Mouse (Mus musculus): Measurements from ENCODE around the gene Mfng. TPM values are rescaled to one million over a fixed set of nuclear protein-coding genes. Genes with fewer than 3 reads are reported as not detected.

The Mfng gene
- total RNA-seq (2017) = 45.7 and 53.7 TPM in 2 replicates

GRCm38 (mm10) chr15:78773290-78773729, at the start of gene Mfng:
TSS of gene Mfng (minus strand) at chr15:78773475.
- peak; percentile 60 to 64 for ATAC-seq (replicated peaks in 1 of 2; ENCODE audit: insufficient read depth in 1 of 2, low FRiP score in 2 of 2, low TSS enrichment in 1 of 2, low read depth in 1 of 2, poor library complexity in 2 of 2, severe bottlenecking in 2 of 2)

- no peak for ATAC-seq (replicated peaks in 1 of 2; ENCODE audit: insufficient read depth in 1 of 2, low FRiP score in 2 of 2, low TSS enrichment in 1 of 2, low read depth in 1 of 2, poor library complexity in 2 of 2, severe bottlenecking in 2 of 2)
These were observed 42.8 kb upstream of the Mfng start for GRCm38 (mm10) chr15:78816074-78816391.

GRCm38 (mm10) chr15:78815314-78816073, 42.2 kb upstream of the Mfng start:
- ATAC-seq (replicated peaks in 1 of 2; ENCODE audit: insufficient read depth in 1 of 2, low FRiP score in 2 of 2, low TSS enrichment in 1 of 2, low read depth in 1 of 2, poor library complexity in 2 of 2, severe bottlenecking in 2 of 2) = peak; percentile 64 to 75

- no peak for ATAC-seq (replicated peaks in 1 of 2; ENCODE audit: insufficient read depth in 1 of 2, low FRiP score in 2 of 2, low TSS enrichment in 1 of 2, low read depth in 1 of 2, poor library complexity in 2 of 2, severe bottlenecking in 2 of 2)
These were observed 40.3 kb upstream of the Mfng start for GRCm38 (mm10) chr15:78813603-78814002.

- ATAC-seq (replicated peaks in 1 of 2; ENCODE audit: insufficient read depth in 1 of 2, low FRiP score in 2 of 2, low TSS enrichment in 1 of 2, low read depth in 1 of 2, poor library complexity in 2 of 2, severe bottlenecking in 2 of 2) = peak; percentile 47 to 68; a peak in 2 of 4 replicates
These were observed 36.9 kb upstream of the Mfng start for GRCm38 (mm10) chr15:78810146-78810545.

GRCm38 (mm10) chr15:78809739-78810138, 36.5 kb upstream of the Mfng start:
- ATAC-seq (replicated peaks in 1 of 2; ENCODE audit: insufficient read depth in 1 of 2, low FRiP score in 2 of 2, low TSS enrichment in 1 of 2, low read depth in 1 of 2, poor library complexity in 2 of 2, severe bottlenecking in 2 of 2) = peak; percentile 10 to 64; a peak in 2 of 4 replicates

GRCm38 (mm10) chr15:78808980-78809379, 35.7 kb upstream of the Mfng start:
- no peak for ATAC-seq (replicated peaks in 1 of 2; ENCODE audit: insufficient read depth in 1 of 2, low FRiP score in 2 of 2, low TSS enrichment in 1 of 2, low read depth in 1 of 2, poor library complexity in 2 of 2, severe bottlenecking in 2 of 2)

- no peak for ATAC-seq (replicated peaks in 1 of 2; ENCODE audit: insufficient read depth in 1 of 2, low FRiP score in 2 of 2, low TSS enrichment in 1 of 2, low read depth in 1 of 2, poor library complexity in 2 of 2, severe bottlenecking in 2 of 2)
These were observed 33.9 kb upstream of the Mfng start for GRCm38 (mm10) chr15:78807141-78807540.

- ATAC-seq (replicated peaks in 1 of 2; ENCODE audit: insufficient read depth in 1 of 2, low FRiP score in 2 of 2, low TSS enrichment in 1 of 2, low read depth in 1 of 2, poor library complexity in 2 of 2, severe bottlenecking in 2 of 2) = no peak
These were observed 33.3 kb upstream of the Mfng start for GRCm38 (mm10) chr15:78806614-78807013.

- ATAC-seq (replicated peaks in 1 of 2; ENCODE audit: insufficient read depth in 1 of 2, low FRiP score in 2 of 2, low TSS enrichment in 1 of 2, low read depth in 1 of 2, poor library complexity in 2 of 2, severe bottlenecking in 2 of 2) = no peak
These were observed 32.1 kb upstream of the Mfng start for GRCm38 (mm10) chr15:78805351-78805750.

GRCm38 (mm10) chr15:78804326-78804725, 31.1 kb upstream of the Mfng start:
- no peak; a peak in 1 of 4 replicates for ATAC-seq (replicated peaks in 1 of 2; ENCODE audit: insufficient read depth in 1 of 2, low FRiP score in 2 of 2, low TSS enrichment in 1 of 2, low read depth in 1 of 2, poor library complexity in 2 of 2, severe bottlenecking in 2 of 2)

- no peak for ATAC-seq (replicated peaks in 1 of 2; ENCODE audit: insufficient read depth in 1 of 2, low FRiP score in 2 of 2, low TSS enrichment in 1 of 2, low read depth in 1 of 2, poor library complexity in 2 of 2, severe bottlenecking in 2 of 2)
These were observed 30.2 kb upstream of the Mfng start for GRCm38 (mm10) chr15:78803499-78803900.

- ATAC-seq (replicated peaks in 1 of 2; ENCODE audit: insufficient read depth in 1 of 2, low FRiP score in 2 of 2, low TSS enrichment in 1 of 2, low read depth in 1 of 2, poor library complexity in 2 of 2, severe bottlenecking in 2 of 2) = peak in 1 of 2 experiments; percentile 65; a peak in 3 of 4 replicates
These were observed 29.6 kb upstream of the Mfng start, which contains the start of gene Card10 for GRCm38 (mm10) chr15:78802776-78803391. TSS of gene Card10 (minus strand) at chr15:78803042.

- peak in 1 of 2 experiments; percentile 6; a peak in 1 of 4 replicates for ATAC-seq (replicated peaks in 1 of 2; ENCODE audit: insufficient read depth in 1 of 2, low FRiP score in 2 of 2, low TSS enrichment in 1 of 2, low read depth in 1 of 2, poor library complexity in 2 of 2, severe bottlenecking in 2 of 2)
These were observed 28.9 kb upstream of the Mfng start for GRCm38 (mm10) chr15:78801971-78802741.

- ATAC-seq (replicated peaks in 1 of 2; ENCODE audit: insufficient read depth in 1 of 2, low FRiP score in 2 of 2, low TSS enrichment in 1 of 2, low read depth in 1 of 2, poor library complexity in 2 of 2, severe bottlenecking in 2 of 2) = no peak
These were observed 28.3 kb upstream of the Mfng start for GRCm38 (mm10) chr15:78801571-78801970.

GRCm38 (mm10) chr15:78799029-78799428, 25.8 kb upstream of the Mfng start:
- no peak for ATAC-seq (replicated peaks in 1 of 2; ENCODE audit: insufficient read depth in 1 of 2, low FRiP score in 2 of 2, low TSS enrichment in 1 of 2, low read depth in 1 of 2, poor library complexity in 2 of 2, severe bottlenecking in 2 of 2)

GRCm38 (mm10) chr15:78797060-78797329, 23.7 kb upstream of the Mfng start:
- no peak for ATAC-seq (replicated peaks in 1 of 2; ENCODE audit: insufficient read depth in 1 of 2, low FRiP score in 2 of 2, low TSS enrichment in 1 of 2, low read depth in 1 of 2, poor library complexity in 2 of 2, severe bottlenecking in 2 of 2)
